Mouse (Mus musculus): ENCODE data around the gene Dmgdh. TPM values are rescaled to one million over a fixed set of nuclear protein-coding genes. Genes with fewer than 3 reads are reported as not detected.

Gene Dmgdh
- polyA plus RNA-seq, 1 experiment from 2014 or later: 0.14 TPM

GRCm38 (mm10) chr13:93713826-93714225, 39.6 kb downstream of the Dmgdh start:
- no peaks in the 10 kb centered on the region for H3K9me3 ChIP-seq
- H3K36me3 ChIP-seq: no peaks in the 10 kb centered on the region
- no peaks in the 10 kb centered on the region for H3K4me1 ChIP-seq
- no peak overlapping the region for H3K4me2 ChIP-seq (replicated peaks)
- no peak overlapping the region for H3K27ac ChIP-seq (replicated peaks)
- 88% methylated on average over 3 of the region's 3 CpGs for WGBS
- no peak overlapping the region for H3K4me3 ChIP-seq
- H3K27me3 ChIP-seq: no peaks in the 10 kb centered on the region
- no peak overlapping the region for H3K9ac ChIP-seq (replicated peaks)
- ATAC-seq (replicated peaks): no peak

DNA sequence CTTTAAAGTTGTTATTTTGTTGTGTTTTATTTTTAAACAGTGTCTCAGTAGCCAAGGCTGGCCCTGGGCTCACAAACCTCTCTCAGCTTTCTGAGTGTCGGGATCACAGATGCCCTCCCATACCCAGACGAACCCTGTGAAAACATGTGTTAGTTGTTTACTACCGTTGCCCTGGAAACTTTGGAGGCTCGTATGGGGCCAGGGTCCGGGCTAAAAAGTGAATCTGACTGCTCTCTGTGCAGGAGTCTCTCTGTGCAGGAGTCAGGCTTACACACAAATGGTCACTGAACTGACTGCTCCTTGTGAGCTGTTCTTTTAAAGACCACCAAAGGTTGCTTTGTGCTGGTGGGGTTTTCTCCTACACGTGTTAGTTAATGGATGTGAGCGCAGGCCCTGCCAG, 42.9 kb downstream of the Dmgdh start:
- ATAC-seq (replicated peaks): no peak
- no peaks in the 10 kb centered on the region for H3K4me1 ChIP-seq
- H3K27ac ChIP-seq (replicated peaks): no peak overlapping the region
- no peaks in the 10 kb centered on the region for H3K9me3 ChIP-seq
- no peaks in the 10 kb centered on the region for H3K36me3 ChIP-seq
- no peak overlapping the region for H3K4me2 ChIP-seq (replicated peaks)
- H3K27me3 ChIP-seq: no peaks in the 10 kb centered on the region
- H3K9ac ChIP-seq (replicated peaks): no peak overlapping the region
- no peak overlapping the region for H3K4me3 ChIP-seq
- WGBS: 38% methylated on average over 7 of the region's 7 CpGs

GRCm38 (mm10) chr13:93718948-93719347, 44.7 kb downstream of the Dmgdh start:
- no peak for ATAC-seq (replicated peaks)
- Histone ChIP-seq H3K27ac (replicated peaks) (no peak overlapping the region), H3K9me3 (no peaks in the 10 kb centered on the region), H3K4me3 (no peak overlapping the region), H3K27me3 (no peaks in the 10 kb centered on the region), H3K36me3 (no peaks in the 10 kb centered on the region), H3K4me2 (replicated peaks) (no peak overlapping the region), H3K9ac (replicated peaks) (no peak overlapping the region), H3K4me1 (no peaks in the 10 kb centered on the region)
- WGBS: 3% methylated on average over 7 of the region's 7 CpGs

- 73% methylated on average over 4 of the region's 4 CpGs for WGBS
- H3K9ac ChIP-seq (replicated peaks): no peak overlapping the region
- H3K4me1 ChIP-seq: no peaks in the 10 kb centered on the region
- no peaks in the 10 kb centered on the region for H3K36me3 ChIP-seq
- no peak for ATAC-seq (replicated peaks)
- no peak overlapping the region for H3K4me3 ChIP-seq
- 0 out of 2 replicates have a peak overlapping the region, but pooled peaks have one; percentile 3 for H3K27ac ChIP-seq (replicated peaks)
- H3K4me2 ChIP-seq (replicated peaks): no peak overlapping the region
- H3K27me3 ChIP-seq: no peaks in the 10 kb centered on the region
- no peaks in the 10 kb centered on the region for H3K9me3 ChIP-seq
Observed at GRCm38 (mm10) chr13:93721916-93722315, 47.7 kb downstream of the Dmgdh start.

DNA sequence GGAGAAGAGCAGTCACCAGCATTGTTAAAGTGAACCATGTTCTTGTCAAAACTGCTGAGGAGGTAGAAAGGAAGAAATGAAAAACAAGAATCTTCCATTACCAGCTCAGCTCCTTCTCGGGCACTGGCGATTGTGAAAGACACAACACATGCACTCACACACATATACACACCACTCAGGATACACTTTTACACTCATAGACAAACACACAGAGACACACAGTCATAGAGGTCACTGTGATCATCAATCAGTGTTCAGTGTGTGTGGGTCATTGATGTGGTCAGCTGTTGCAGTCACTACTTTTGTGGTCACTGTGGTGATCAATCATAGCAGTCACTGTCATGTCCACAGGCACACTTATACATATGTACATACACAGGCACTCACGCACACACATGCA, 49.2 kb downstream of the Dmgdh start:
- H3K4me1 ChIP-seq: no peaks in the 10 kb centered on the region
- no peak overlapping the region for H3K4me2 ChIP-seq (replicated peaks)
- H3K36me3 ChIP-seq: no peaks in the 10 kb centered on the region
- no peak overlapping the region for H3K9ac ChIP-seq (replicated peaks)
- ATAC-seq (replicated peaks): no peak
- 100% methylated on average over 3 of the region's 3 CpGs for WGBS
- H3K4me3 ChIP-seq: no peak overlapping the region
- H3K27me3 ChIP-seq: no peaks in the 10 kb centered on the region
- no peak overlapping the region for H3K27ac ChIP-seq (replicated peaks)
- H3K9me3 ChIP-seq: no peaks in the 10 kb centered on the region

DNA sequence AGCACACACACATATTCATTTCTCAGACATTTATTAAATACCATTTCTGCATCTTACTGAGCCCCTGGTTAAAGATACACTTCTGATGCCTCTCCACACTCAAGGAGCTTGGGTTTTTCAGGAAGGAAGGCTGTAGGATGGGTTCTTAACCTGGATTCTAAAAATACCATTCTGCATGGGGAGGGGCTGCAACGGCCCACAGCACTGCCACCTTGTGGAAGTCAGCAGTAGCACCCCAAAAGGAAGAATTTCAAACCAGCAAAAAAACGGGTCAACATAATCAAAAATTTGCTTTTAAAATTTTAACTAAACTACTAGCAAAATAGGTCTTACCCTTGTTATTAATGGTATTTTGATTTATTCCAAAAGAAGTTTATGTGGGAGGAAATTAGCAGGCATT, 50.0 kb downstream of the Dmgdh start:
- no peak overlapping the region for H3K27ac ChIP-seq (replicated peaks)
- no peak overlapping the region for H3K4me2 ChIP-seq (replicated peaks)
- WGBS: 37% methylated on average over 2 of the region's 2 CpGs
- no peaks in the 10 kb centered on the region for H3K36me3 ChIP-seq
- no peak overlapping the region for H3K4me3 ChIP-seq
- no peaks in the 10 kb centered on the region for H3K27me3 ChIP-seq
- no peak for ATAC-seq (replicated peaks)
- H3K4me1 ChIP-seq: no peaks in the 10 kb centered on the region
- H3K9me3 ChIP-seq: no peaks in the 10 kb centered on the region
- H3K9ac ChIP-seq (replicated peaks): no peak overlapping the region

GRCm38 (mm10) chr13:93735131-93735636, 61.0 kb downstream of the Dmgdh start:
- ATAC-seq (replicated peaks): no peak
- Histone ChIP-seq H3K4me2 (replicated peaks) (no peak overlapping the region), H3K4me3 (no peak overlapping the region), H3K36me3 (no peaks in the 10 kb centered on the region), H3K4me1 (no peaks in the 10 kb centered on the region), H3K9me3 (no peaks in the 10 kb centered on the region), H3K9ac (replicated peaks) (no peak overlapping the region), H3K27ac (replicated peaks) (no peak overlapping the region), H3K27me3 (no peaks in the 10 kb centered on the region)
- WGBS: 89% methylated on average over 5 of the region's 5 CpGs

DNA sequence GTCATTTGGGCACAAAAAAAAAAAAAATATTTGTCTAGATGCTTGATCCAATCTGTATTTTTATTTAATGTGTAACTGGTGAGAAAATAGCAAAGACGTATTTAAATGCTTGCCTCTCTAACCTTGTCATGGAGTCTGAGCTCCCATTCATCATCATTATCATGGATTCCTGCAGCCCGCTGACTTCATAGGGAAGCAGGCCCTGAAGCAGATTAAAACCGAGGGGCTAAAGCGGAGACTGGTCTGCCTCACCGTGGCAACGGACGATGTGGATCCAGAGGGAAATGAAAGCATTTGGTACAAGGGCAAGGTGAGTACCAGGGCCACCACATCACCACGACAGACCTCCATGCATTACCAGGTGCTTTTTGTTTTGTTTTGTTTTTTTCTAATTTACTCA, 69.9 kb downstream of the Dmgdh start:
- H3K27ac ChIP-seq (replicated peaks): no peak overlapping the region
- no peak overlapping the region for H3K4me2 ChIP-seq (replicated peaks)
- no peak overlapping the region for H3K9ac ChIP-seq (replicated peaks)
- H3K36me3 ChIP-seq: no peaks in the 10 kb centered on the region
- no peaks in the 10 kb centered on the region for H3K4me1 ChIP-seq
- no peak overlapping the region for H3K4me3 ChIP-seq
- ATAC-seq (replicated peaks): no peak
- no peaks in the 10 kb centered on the region for H3K27me3 ChIP-seq
- 40% methylated on average over 8 of the region's 8 CpGs for WGBS
- H3K9me3 ChIP-seq: no peaks in the 10 kb centered on the region

- no peak overlapping the region for H3K4me3 ChIP-seq
- no peak overlapping the region; the same call in 1 of the 2 replicates for H3K4me2 ChIP-seq (replicated peaks)
- H3K36me3 ChIP-seq: no peaks in the 10 kb centered on the region
- WGBS: 28% methylated on average over 14 of the region's 14 CpGs
- no peaks in the 10 kb centered on the region for H3K9me3 ChIP-seq
- H3K4me1 ChIP-seq: peaks cover 3% of the 10 kb centered on the region; the same call in 1 of the 2 replicates
- no peak overlapping the region for H3K9ac ChIP-seq (replicated peaks)
- H3K27me3 ChIP-seq: no peaks in the 10 kb centered on the region
- no peak overlapping the region for H3K27ac ChIP-seq (replicated peaks)
- ATAC-seq (replicated peaks): peak; percentile 89
Observed at GRCm38 (mm10) chr13:93752597-93753400, 78.6 kb downstream of the Dmgdh start.

- H3K27me3 ChIP-seq: no peaks in the 10 kb centered on the region
- no peaks in the 10 kb centered on the region for H3K36me3 ChIP-seq
- 91% methylated on average over 4 of the region's 4 CpGs for WGBS
- ATAC-seq (replicated peaks): no peak
- H3K4me2 ChIP-seq (replicated peaks): no peak overlapping the region
- no peaks in the 10 kb centered on the region for H3K9me3 ChIP-seq
- no peak overlapping the region for H3K4me3 ChIP-seq
- H3K9ac ChIP-seq (replicated peaks): no peak overlapping the region
- peaks cover 13% of the 10 kb centered on the region; the same call in 1 of the 2 replicates for H3K4me1 ChIP-seq
- H3K27ac ChIP-seq (replicated peaks): no peak overlapping the region
Observed at GRCm38 (mm10) chr13:93755084-93755483, 80.9 kb downstream of the Dmgdh start.

DNA sequence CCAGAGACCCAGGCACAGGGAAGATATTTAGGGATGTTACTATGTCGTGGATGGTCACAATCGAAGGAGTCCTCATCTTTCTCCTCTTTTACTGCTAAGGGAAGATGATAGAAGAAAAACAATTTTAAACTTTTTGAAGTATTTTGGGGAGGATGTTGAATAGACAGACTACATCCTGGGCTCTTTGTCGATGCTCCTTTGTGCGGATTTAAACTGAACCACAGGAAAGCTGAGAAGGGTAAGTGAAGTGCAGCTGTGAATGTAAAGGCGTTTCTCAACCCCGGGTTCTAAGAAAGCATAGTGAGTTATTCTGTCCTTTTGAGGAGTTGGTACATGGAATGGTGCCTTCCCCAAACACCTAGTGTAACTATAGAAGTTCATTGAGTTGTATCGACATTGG, 82.4 kb downstream of the Dmgdh start:
- Histone ChIP-seq H3K27ac (replicated peaks) (no peak overlapping the region), H3K9me3 (no peaks in the 10 kb centered on the region), H3K4me1 (peaks cover 13% of the 10 kb centered on the region; the same call in 1 of the 2 replicates), H3K9ac (replicated peaks) (no peak overlapping the region), H3K4me3 (no peak overlapping the region), H3K36me3 (no peaks in the 10 kb centered on the region), H3K4me2 (replicated peaks) (no peak overlapping the region), H3K27me3 (no peaks in the 10 kb centered on the region)
- WGBS: 92% methylated on average over 7 of the region's 7 CpGs
- no peak for ATAC-seq (replicated peaks)

DNA sequence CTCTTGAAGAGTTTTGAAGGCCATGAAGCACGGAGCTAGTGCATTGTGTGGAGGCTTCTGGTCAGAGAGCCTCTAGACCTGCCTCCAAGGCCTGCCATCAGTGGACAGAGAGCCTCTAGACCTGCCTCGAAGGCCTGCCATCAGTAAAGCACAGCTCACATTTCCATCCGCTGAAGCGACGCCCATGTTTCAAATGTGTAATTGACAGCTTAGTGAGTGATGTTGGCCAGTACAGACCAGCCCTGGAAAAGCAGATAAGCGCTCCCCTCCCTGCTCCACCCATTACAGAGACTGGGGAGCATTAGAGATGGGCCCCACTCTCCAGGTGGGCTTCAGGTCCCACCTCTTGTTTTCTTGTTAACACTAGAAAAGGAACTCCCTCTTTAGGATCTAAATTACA, 83.3 kb downstream of the Dmgdh start:
- no peaks in the 10 kb centered on the region for H3K36me3 ChIP-seq
- WGBS: 91% methylated on average over 6 of the region's 6 CpGs

More for the DNA sequence above, 83.3 kb downstream of the Dmgdh start:
- peaks cover 13% of the 10 kb centered on the region; the same call in 1 of the 2 replicates for H3K4me1 ChIP-seq
- H3K9ac ChIP-seq (replicated peaks): no peak overlapping the region
- H3K9me3 ChIP-seq: no peaks in the 10 kb centered on the region
- no peak overlapping the region for H3K4me3 ChIP-seq
- H3K4me2 ChIP-seq (replicated peaks): no peak overlapping the region
- no peak overlapping the region for H3K27ac ChIP-seq (replicated peaks)
- ATAC-seq (replicated peaks): no peak
- H3K27me3 ChIP-seq: no peaks in the 10 kb centered on the region

Data from forebrain, embryonic 15.5 days (tissue).